Mouse (Mus musculus) heart, adult 2 months (tissue): Measurements from ENCODE around the gene Slc44a3.

Source experiments
- CTCF ChIP-seq: fragments of 200-600 bp; IDR thresholded peaks from 2 replicates; pipeline ENCODE4 v1.8.1; 2022; ENCODE audit warnings: antibody characterized with exemption, mild to moderate bottlenecking, moderate library complexity
- POLR2A ChIP-seq: fragments of 200-500 bp; IDR thresholded peaks from 2 replicates; pipeline ENCODE4 v1.6.1; 2011; ENCODE audit warnings: mild to moderate bottlenecking, low read depth, low read length, control low read depth; ENCODE audit not compliant: insufficient read depth

- TF ChIP-seq CTCF: no peak
- TF ChIP-seq POLR2A: no peak
These were observed 27.2 kb downstream of the Slc44a3 start for GRCm38 (mm10) chr3:121504927-121505487.
